Mouse (Mus musculus): ENCODE measurements at regions not wholly inside any gene's neighbourhood (a gene's known extent, or its start where the extent isn't known, plus 50 kb on each side); places are given as distances from the start of the nearest gene placed in this dataset.

DNA sequence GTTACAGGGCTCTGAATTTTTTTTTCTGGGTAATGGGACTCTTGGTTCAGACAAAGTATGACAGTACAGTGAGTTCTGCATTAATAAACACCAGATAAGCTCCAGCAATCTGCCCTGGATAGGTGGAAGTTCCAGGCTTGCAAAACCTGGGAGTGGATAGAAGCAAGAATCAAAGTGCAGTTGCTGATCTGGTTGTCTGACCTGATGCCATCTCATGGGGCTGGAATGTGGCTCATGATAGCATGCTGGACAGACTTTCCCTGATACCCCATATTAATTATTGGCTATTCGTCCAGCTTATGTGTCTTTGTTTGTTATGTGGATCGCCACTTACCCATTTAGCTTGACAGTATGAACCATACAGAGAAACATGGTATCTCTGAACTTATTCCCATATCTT is 146.6 kb upstream of the Tnfaip3 start:
- TF ChIP-seq CTCF (IDR thresholded peaks at IDR 0.05; ENCODE audit: low read depth), result no peak
- no peak for TF ChIP-seq EP300 (IDR thresholded peaks at IDR 0.05; ENCODE audit: low read depth)

All from liver, postnatal 0 days (tissue).